ENCODE assay signal across 27 mouse cellular contexts in genomic region chr11:89204948-89205545, GRCm38 (mm10).
DNase-seq lines count a peak whose midpoint lies in the region; ATAC-seq and TF ChIP-seq lines count a peak whose summit lies in the region.
"Had no signal": no experiment of that assay in that cellular context is flagged by ENCODE, and none has a peak within 500 bp of the region (broad histone marks: within the 10 kb centered on the region; RNA-seq: fewer than 3 reads in every experiment).

No protein-coding gene starts in this region.

- no peak overlapping the region for H3K27ac ChIP-seq in MEL (ENCODE audit: control insufficient read depth, low read depth, low read length)
- H3K27ac ChIP-seq: embryonic facial prominence, embryonic 10.5 days; embryonic facial prominence, embryonic 13.5 days; forebrain, embryonic 13.5 days; heart, adult 2 months; hindbrain, embryonic 10.5 days; hindbrain, embryonic 13.5 days; intestine, embryonic 15.5 days had no signal

- TF ChIP-seq CTCF in MEL (IDR thresholded peaks at IDR 0.05 in 2 of 3, conservative IDR thresholded peaks at IDR 0.05 in 1 of 3; ENCODE audit: control insufficient read depth in 1 of 3, insufficient read depth in 1 of 3, low read depth in 2 of 3, low read length in 3 of 3, poor library complexity in 1 of 3, severe bottlenecking in 1 of 3) = no peak

- H3K9ac ChIP-seq in MEL (ENCODE audit: control insufficient read depth, low read depth, low read length, poor library complexity, severe bottlenecking) = no peak overlapping the region
- H3K9ac ChIP-seq: embryonic facial prominence, embryonic 13.5 days; forebrain, embryonic 13.5 days; hindbrain, embryonic 13.5 days; intestine, embryonic 15.5 days had no signal

- intact Hi-C loops in heart, postnatal 10 days (cut with DNase I) = no loop called here

- ATAC-seq in megakaryocyte progenitor cell, adult 5-6 weeks (replicated peaks; ENCODE audit: poor library complexity) = peak; percentile 29; the same call in 1 of the 2 replicates
- ATAC-seq: forebrain, embryonic 13.5 days; forebrain, embryonic 16.5 days; hindbrain, embryonic 16.5 days; intestine, embryonic 15.5 days had no signal

- H3K27me3 ChIP-seq in MEL (ENCODE audit: control insufficient read depth in 1 of 2, insufficient read depth in 2 of 2, low read length in 2 of 2) = no peaks in the 10 kb centered on the region
- H3K27me3 ChIP-seq: embryonic facial prominence, embryonic 13.5 days; forebrain, embryonic 13.5 days; hindbrain, embryonic 13.5 days; intestine, embryonic 15.5 days had no signal

- DNase-seq in ovary, postnatal 36 days (ENCODE audit: low spot score) = peak; percentile 28
- no peak for DNase-seq in ovary, postnatal 14 days (ENCODE audit: low spot score)
- peak; percentile 13 for DNase-seq in MEL (ENCODE audit: low read depth, low spot score)
- DNase-seq in heart, postnatal 10 days = no peak
- DNase-seq in heart, adult 18-20 months = no peak
- DNase-seq: adrenal gland, adult 2 months; adrenal gland, postnatal 14 days; cerebellum, adult 11 months; cerebellum, adult 2 months; cerebellum, adult 9-11 months; cerebellum, postnatal 25 days; embryo, embryonic 11 days; gastrocnemius, postnatal 10 days; gastrocnemius, postnatal 36 days; heart, adult 2 months; heart, postnatal 36 days had no signal

- no peak overlapping the region for H3K4me3 ChIP-seq in MEL (ENCODE audit: control insufficient read depth in 1 of 2, insufficient read depth in 1 of 2, low read depth in 2 of 2, low read length in 2 of 2)
- H3K4me3 ChIP-seq: embryonic facial prominence, embryonic 10.5 days; embryonic facial prominence, embryonic 13.5 days; erythroblast, embryonic 14.5 days; forebrain, embryonic 13.5 days; heart, adult 2 months; hindbrain, embryonic 10.5 days; hindbrain, embryonic 13.5 days; intestine, embryonic 15.5 days had no signal

- no peaks in the 10 kb centered on the region for H3K9me3 ChIP-seq in MEL (replicated peaks; ENCODE audit: insufficient read depth, low read length)
- H3K9me3 ChIP-seq: embryonic facial prominence, embryonic 10.5 days; embryonic facial prominence, embryonic 13.5 days; forebrain, embryonic 13.5 days; hindbrain, embryonic 10.5 days; hindbrain, embryonic 13.5 days; intestine, embryonic 15.5 days had no signal

- H3K36me3 ChIP-seq in MEL (ENCODE audit: control insufficient read depth in 1 of 2, insufficient read depth in 2 of 2, low read length in 2 of 2) = no peaks in the 10 kb centered on the region
- H3K36me3 ChIP-seq: embryonic facial prominence, embryonic 10.5 days; embryonic facial prominence, embryonic 13.5 days; G1E; hindbrain, embryonic 10.5 days; hindbrain, embryonic 13.5 days; intestine, embryonic 15.5 days had no signal

- TF ChIP-seq POLR2A in MEL (IDR thresholded peaks at IDR 0.05; ENCODE audit: control insufficient read depth in 1 of 2, insufficient read depth in 1 of 2, low read depth in 1 of 2, low read length in 2 of 2, poor library complexity in 1 of 2) = no peak

- no peaks in the 10 kb centered on the region for H3K4me1 ChIP-seq in MEL (ENCODE audit: control insufficient read depth in 1 of 2, insufficient read depth in 2 of 2, low read length in 2 of 2)

- no peaks in the 10 kb centered on the region for H3K79me2 ChIP-seq in MEL (ENCODE audit: control insufficient read depth, insufficient read depth, low read length, poor library complexity)

- TF ChIP-seq RAD21 in MEL (IDR thresholded peaks at IDR 0.05; ENCODE audit: low read depth, low read length) = no peak

- no peak for TF ChIP-seq EP300 in MEL (IDR thresholded peaks at IDR 0.05; ENCODE audit: low read depth in 1 of 2, low read length in 2 of 2)

TF ChIP-seq in MEL, 35 proteins besides CTCF, POLR2A, EP300 and RAD21:
- TF ChIP-seq ZNF384 (IDR thresholded peaks at IDR 0.05; ENCODE audit: low read depth, low read length) = peak; percentile 81
- TF ChIP-seq MYC (IDR thresholded peaks at IDR 0.05; ENCODE audit: low read depth, low read length) = no peak

Comparison
In these comparisons a context has a peak if more than half of its experiments do, and no peak if none do; other contexts are left out.
1. DNase-seq: peak in ovary, postnatal 36 days (single experiment) and MEL (single experiment); none in ovary, postnatal 14 days (single experiment), heart, postnatal 10 days (0 of 2) and heart, adult 18-20 months (0 of 2).